Mouse (Mus musculus): ENCODE measurements around the gene Srsf11.

Gene Srsf11

DNA sequence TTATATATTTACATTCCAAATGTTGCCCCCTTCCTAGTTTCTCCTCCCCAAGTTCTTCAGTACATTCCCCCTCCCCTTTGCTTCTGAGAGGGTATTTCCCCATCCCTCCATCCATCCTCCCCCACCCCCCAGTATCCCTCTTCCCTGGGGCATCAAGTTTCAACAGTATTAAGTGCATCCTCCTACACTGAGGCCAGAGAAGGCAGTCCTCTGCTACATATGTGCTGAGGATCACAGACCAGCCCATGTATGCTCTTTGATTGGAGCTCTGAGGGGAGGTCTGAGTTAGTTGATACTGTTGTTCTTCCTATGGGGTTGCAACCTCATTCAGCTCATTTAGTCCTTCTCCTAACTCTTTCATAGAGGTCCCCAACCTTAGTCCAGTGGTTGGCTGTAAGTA lies 56.8 kb downstream of the Srsf11 start:
- DNase-seq = no peak

DNA sequence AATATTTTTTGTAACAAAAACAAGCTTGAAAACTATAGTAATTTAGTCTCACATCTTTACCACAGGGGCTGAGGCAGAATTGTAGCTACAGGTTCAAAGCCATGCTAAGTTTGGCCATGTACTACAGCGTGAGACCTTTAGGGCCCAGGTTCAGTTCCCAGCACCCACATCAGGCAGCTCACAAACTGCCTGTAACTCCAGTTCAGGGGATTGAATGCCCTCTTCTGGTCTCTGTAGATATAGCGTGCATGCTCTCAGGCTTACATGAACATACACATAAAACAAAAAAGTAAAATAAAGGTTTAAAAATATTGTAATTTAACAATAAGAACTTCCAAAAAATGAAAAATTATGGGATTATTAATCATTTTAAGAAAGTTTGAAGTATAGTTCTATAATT lies 63.2 kb downstream of the Srsf11 start:
- no peak for DNase-seq

DNA sequence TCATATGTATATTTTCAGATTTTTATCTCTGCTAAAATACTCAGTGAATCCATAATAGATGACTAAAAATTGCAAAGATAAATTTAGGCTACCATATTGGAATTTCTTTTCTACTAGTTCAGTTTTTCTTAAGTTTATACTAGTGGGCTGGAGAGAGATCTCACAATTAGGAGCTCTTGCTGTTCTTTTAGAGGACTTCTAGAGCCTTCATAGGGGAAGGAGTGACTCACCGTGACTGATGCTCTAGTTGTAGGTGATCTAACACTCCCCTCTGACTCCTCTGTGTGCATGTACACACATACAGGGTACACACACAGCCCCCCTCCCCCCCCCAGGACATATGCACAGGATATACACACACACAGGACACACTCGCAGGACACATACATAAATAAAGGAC lies 65.3 kb downstream of the Srsf11 start:
- DNase-seq = no peak
